Mouse (Mus musculus) activated CD4-positive, CD25-positive, alpha-beta regulatory T cell, adult 9 weeks (primary cell): ENCODE results near the gene Olfr788. TPM values are rescaled to one million over a fixed set of nuclear protein-coding genes. Genes with fewer than 3 reads are reported as not detected.

Experiments
- polyA plus RNA-seq: library from polyadenylated mRNA; unstranded; fragments of 100-300 nt; shearing (Covaris generic); gene quantifications from one replicate; pipeline ENCODE4 v1.2.1, GENCODE M21; 2017

Olfr788 gene
- not detected for polyA plus RNA-seq

GRCm38 (mm10) chr10:129470698-129471097 lies at the start of gene Olfr788:
Olfr788 (plus strand) TSS chr10:129470998.

GRCm38 (mm10) chr10:129427006-129427405 lies 43.8 kb upstream of the Olfr788 start, which contains the start of gene Olfr786:
Olfr786 (plus strand) TSS chr10:129427306.

GRCm38 (mm10) chr10:129461562-129461961 lies 9.2 kb upstream of the Olfr788 start, which contains the start of gene Olfr787:
Olfr787 (plus strand) TSS chr10:129461862.

GRCm38 (mm10) chr10:129484452-129484851 lies 13.7 kb downstream of the Olfr788 start, which contains the start of gene Olfr789:
Olfr789 (plus strand) TSS chr10:129484752.

GRCm38 (mm10) chr10:129498192-129498591 lies 27.4 kb downstream of the Olfr788 start, which contains the start of gene Olfr790:
Olfr790 (plus strand) TSS chr10:129498492.

GRCm38 (mm10) chr10:129521492-129521891 lies 50.7 kb downstream of the Olfr788 start, which contains the start of gene Olfr791:
Olfr791 (plus strand) TSS chr10:129521792.

Other genes with a start within 250 kb of the Olfr788 start
- not detected for gene Olfr774, start 234.8 kb upstream of the Olfr788 start, polyA plus RNA-seq
- gene Olfr775, start 222.6 kb upstream of the Olfr788 start, polyA plus RNA-seq, result not detected
- not detected for gene Olfr776, start 211.9 kb upstream of the Olfr788 start, polyA plus RNA-seq
- gene Olfr777, start 199.5 kb upstream of the Olfr788 start, polyA plus RNA-seq, result not detected
- not detected for gene Olfr780, start 152.9 kb upstream of the Olfr788 start, polyA plus RNA-seq
- not detected for gene Olfr781, start 142.1 kb upstream of the Olfr788 start, polyA plus RNA-seq
- not detected for gene Olfr782, start 122.1 kb upstream of the Olfr788 start, polyA plus RNA-seq
- not detected for gene Olfr784, start 86.9 kb upstream of the Olfr788 start, polyA plus RNA-seq
- gene Olfr785, start 65.6 kb upstream of the Olfr788 start, polyA plus RNA-seq, result not detected
- not detected for gene Olfr786, start 43.7 kb upstream of the Olfr788 start, polyA plus RNA-seq
- 0.05 TPM for gene Olfr787, start 9.1 kb upstream of the Olfr788 start, polyA plus RNA-seq
- gene Olfr789, start 13.8 kb downstream of the Olfr788 start, polyA plus RNA-seq, result not detected
- not detected for gene Olfr790, start 27.5 kb downstream of the Olfr788 start, polyA plus RNA-seq
- gene Olfr791, start 50.8 kb downstream of the Olfr788 start, polyA plus RNA-seq, result not detected
- gene Olfr792, start 68.2 kb downstream of the Olfr788 start, polyA plus RNA-seq, result not detected
- not detected for gene Olfr794, start 96.7 kb downstream of the Olfr788 start, polyA plus RNA-seq
- not detected for gene Olfr796, start 141.6 kb downstream of the Olfr788 start, polyA plus RNA-seq
- gene Olfr798, start 156.9 kb downstream of the Olfr788 start, polyA plus RNA-seq, result not detected
- gene Olfr799, start 166.5 kb downstream of the Olfr788 start, polyA plus RNA-seq, result not detected
- not detected for gene Olfr800, start 186.7 kb downstream of the Olfr788 start, polyA plus RNA-seq
- gene Olfr801, start 202.9 kb downstream of the Olfr788 start, polyA plus RNA-seq, result not detected
- gene Olfr802, start 217.2 kb downstream of the Olfr788 start, polyA plus RNA-seq, result not detected
- gene Olfr803, start 223.3 kb downstream of the Olfr788 start, polyA plus RNA-seq, result not detected
- not detected for gene Olfr804, start 232.2 kb downstream of the Olfr788 start, polyA plus RNA-seq